Mouse (Mus musculus) mouse trophoblast stem cell (cell line): ENCODE data around the gene Myo10.

Experiments used
- in situ Hi-C, 2 experiments: fragments of 300-500 bp; cut with MseI, MboI; formaldehyde crosslinking; loops; 2 replicates in 1 of 2; 3 replicates in 1 of 2; pipeline ENCODE4 v1.15.1; 2025

Myo10 gene

GRCm38 (mm10) chr15:25834282-25834681 is 212.0 kb downstream of the Myo10 start:
- in situ Hi-C loops: no loop called here

- in situ Hi-C loops: no loop called here
Observed at GRCm38 (mm10) chr15:25834920-25835674, 212.8 kb downstream of the Myo10 start.

GRCm38 (mm10) chr15:25842462-25843085 is 220.2 kb downstream of the Myo10 start:
- in situ Hi-C loops: no loop called here

GRCm38 (mm10) chr15:25843086-25843991 is 221.0 kb downstream of the Myo10 start, which contains the start of gene Retreg1:
Gene Retreg1 (plus strand): TSS chr15:25843180.
- in situ Hi-C loops: no loop called here

- in situ Hi-C loops: no loop called here
Observed at GRCm38 (mm10) chr15:25844013-25844570, 221.8 kb downstream of the Myo10 start.

GRCm38 (mm10) chr15:25844771-25845170 is 222.4 kb downstream of the Myo10 start:
- in situ Hi-C loops: no loop called here

- in situ Hi-C loops: no loop called here
Observed at GRCm38 (mm10) chr15:25847576-25848168, 225.3 kb downstream of the Myo10 start.

- in situ Hi-C loops: no loop called here
Observed at GRCm38 (mm10) chr15:25850552-25850951, 228.2 kb downstream of the Myo10 start.

- in situ Hi-C loops: no loop called here
Observed at GRCm38 (mm10) chr15:25854270-25854904, 232.1 kb downstream of the Myo10 start.

GRCm38 (mm10) chr15:25858611-25859058 is 236.3 kb downstream of the Myo10 start:
- in situ Hi-C loops: no loop called here

- in situ Hi-C loops: no loop called here
Observed at GRCm38 (mm10) chr15:25859469-25859868, 237.1 kb downstream of the Myo10 start.

GRCm38 (mm10) chr15:25861900-25862299 is 239.6 kb downstream of the Myo10 start:
- in situ Hi-C loops: no loop called here
